Mouse (Mus musculus) c-Kit-positive CD71-positive TER-119-positive erythroid progenitor cells, embryonic 14.5 days (primary cell): ENCODE measurements around the gene Wdr5.

Experiments used
- DNase-seq: peaks from one replicate; pipeline ENCODE4 v3.0.0-alpha.2; 2013; ENCODE audit warnings: low spot score

The Wdr5 gene

DNA sequence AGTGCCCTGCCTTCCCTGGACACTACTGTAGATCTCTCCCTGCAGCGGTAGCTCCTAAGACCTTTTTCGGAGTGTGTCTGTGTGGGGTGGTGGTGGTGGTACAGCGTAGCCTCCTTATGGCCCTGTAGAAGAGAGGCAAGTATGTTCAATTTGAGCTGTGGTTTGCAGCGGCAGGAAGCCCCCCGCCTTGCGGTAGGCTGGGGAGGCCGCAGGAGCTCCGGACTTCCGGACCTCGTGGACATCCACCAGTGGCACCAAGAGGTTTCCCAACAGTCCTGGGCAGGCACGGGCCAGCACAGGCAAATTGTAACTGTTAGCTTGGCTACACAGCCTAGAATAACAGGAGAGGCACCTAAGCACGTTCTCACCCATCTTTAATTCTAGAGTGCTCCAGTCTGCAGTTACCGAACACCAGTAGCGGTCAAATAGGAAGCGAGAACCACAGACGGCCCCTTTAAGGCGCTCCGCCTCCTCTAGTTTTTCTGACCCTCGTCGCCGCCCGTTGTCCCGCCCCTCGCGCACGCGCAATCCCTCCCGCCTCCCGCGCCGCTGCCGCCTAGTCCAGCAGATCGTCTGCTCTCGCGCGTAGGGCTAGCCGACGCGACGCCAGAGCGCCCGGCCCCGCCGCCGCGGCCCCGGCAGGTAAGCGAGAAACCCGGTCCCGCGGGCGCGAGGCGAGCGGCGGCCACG is at the start of gene Wdr5:
Wdr5 (plus strand) TSS at position 519 of the 690 bp plus-strand sequence.
- DNase-seq: peak; percentile 86

DNA sequence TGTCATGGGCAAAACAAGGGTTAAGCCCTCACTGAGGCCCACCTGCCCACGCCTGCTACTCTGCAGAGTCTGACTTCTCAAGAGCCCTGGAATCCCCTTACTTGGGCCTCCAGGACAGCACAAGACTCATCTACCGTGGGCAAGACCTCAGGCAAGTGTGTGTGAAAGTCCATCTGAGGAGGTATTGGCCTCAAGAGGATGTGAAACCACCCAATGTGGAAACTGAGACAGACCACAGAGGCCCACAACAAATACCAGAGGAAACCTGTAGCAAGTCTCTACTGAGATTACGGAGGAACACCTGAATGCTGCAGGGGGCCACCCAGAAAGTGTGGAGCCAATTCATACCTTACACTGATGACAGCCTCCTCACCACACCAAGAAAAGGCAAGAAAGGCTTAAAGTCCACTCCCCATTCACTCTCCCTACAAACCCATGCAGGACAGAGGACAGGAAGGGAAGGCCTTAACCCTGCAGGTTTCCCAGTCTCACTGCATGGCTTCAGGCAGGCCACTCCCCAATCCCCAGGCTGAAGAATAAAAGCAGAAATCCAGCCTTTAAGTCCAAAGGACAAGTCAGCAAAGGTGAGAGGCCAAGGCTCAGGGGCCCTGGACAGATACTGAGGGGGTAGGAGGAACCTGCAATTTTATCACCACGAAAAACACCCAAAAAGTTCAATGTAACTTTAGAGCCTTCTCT is 45.5 kb upstream of the Wdr5 start:
- no peak for DNase-seq

DNA sequence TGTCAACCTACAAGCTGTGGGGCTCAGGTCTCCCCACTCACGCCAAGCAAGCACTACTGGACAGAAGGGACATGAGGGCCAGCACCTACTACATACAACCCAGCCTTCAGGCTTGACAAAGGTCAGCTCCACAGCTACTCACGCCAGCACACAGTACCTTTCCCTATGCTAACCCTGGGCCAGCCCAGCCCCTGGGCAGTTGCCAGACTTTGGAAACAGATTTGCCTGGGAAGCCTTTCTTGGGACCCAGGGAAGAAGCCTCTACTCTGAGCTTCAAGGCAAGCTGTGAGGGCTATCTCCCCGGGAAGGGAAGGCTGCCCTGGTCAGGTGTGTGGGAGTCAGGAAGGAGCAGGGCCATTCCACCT is 45.0 kb upstream of the Wdr5 start:
- no peak for DNase-seq

DNA sequence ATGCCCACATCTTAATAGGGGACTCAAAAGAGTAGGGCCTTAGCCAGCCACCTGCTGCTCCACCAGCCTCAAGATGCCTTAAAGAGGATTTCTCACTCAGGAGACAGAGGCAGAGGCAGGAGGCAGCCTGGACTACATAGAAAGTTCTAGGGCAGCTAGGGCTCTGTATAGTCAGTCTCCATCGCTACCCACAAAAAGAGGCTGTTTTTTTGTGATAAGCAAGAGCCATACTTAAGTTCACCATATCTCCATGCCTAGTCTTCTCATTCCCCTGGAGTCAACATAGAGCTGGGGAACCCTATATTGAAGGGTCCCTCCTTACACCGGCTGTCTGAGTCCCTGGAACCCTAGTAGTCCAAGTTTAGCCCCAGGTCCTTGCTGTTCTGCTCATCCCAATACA is 44.4 kb upstream of the Wdr5 start:
- peak; percentile 57 for DNase-seq

DNA sequence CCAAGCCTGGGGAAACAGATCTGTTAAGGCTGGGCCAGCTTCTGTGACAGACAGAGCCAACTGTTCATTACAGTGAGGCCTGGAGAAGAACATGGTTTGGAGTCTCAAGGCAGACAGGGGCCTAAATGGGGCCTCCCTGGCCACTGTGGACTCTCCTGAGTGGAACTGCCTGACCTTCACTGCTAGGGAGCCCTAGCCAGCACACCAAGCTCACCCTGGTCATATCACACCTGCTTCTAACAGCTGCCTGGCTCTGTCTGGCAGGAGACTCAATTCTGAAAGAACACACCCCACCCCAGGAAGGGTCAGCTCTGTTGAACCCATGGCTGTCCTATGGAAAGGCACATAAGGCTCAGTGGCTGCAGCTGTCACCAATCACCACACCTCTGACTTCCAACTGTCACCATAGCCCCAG is 43.8 kb upstream of the Wdr5 start:
- DNase-seq: no peak

DNA sequence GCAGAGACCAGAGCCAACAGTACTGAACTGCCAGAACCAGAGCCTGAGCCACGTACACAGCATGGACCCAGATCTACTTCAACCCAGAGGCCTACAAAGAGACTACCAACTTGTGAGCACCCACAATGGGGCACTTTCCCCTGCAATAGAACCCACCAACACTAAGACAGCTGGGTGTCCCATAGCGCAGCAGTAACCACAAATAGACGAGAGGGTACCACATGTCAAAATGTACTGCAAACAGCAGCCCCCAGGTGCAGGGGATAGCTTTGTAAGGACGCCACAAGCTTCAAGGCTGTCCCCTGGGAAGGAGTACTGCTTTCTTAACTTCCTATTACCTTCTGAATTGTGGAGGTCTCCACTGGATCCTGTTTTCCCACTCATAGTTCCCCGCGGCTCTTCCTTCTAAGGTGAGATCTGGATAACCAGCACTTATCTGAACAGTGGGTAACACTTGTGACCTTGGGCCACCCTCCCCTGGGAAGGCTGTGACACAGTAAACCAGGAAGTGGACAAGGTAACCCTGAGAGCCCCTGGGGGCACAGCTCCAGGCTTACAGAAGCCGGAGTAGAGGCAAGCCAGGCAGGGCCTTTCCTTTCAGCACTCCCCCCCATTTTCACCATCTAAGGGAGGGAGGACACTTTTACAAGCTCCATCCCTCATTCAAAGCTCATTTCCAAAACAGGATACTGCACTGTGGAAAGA is 41.7 kb upstream of the Wdr5 start:
- no peak for DNase-seq

DNA sequence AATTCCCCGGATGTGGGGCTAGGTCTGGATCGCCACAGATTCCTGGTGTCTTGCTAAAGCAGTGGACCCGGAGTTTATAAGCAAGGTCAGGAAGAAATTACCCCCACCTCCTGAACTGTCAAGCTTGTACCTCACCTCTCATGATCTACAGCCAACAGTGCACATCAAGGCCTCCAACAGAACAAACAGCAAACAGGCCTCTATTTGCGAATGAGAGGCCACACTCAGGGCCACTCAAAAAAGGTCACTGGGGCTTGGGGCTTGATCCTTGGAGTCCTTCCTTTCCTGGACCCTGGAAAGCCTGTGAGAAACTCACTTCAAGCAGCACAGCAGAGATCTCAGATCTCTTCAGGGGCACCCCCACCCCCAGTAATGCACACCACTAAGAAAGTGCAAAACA is 41.0 kb upstream of the Wdr5 start:
- DNase-seq: no peak

DNA sequence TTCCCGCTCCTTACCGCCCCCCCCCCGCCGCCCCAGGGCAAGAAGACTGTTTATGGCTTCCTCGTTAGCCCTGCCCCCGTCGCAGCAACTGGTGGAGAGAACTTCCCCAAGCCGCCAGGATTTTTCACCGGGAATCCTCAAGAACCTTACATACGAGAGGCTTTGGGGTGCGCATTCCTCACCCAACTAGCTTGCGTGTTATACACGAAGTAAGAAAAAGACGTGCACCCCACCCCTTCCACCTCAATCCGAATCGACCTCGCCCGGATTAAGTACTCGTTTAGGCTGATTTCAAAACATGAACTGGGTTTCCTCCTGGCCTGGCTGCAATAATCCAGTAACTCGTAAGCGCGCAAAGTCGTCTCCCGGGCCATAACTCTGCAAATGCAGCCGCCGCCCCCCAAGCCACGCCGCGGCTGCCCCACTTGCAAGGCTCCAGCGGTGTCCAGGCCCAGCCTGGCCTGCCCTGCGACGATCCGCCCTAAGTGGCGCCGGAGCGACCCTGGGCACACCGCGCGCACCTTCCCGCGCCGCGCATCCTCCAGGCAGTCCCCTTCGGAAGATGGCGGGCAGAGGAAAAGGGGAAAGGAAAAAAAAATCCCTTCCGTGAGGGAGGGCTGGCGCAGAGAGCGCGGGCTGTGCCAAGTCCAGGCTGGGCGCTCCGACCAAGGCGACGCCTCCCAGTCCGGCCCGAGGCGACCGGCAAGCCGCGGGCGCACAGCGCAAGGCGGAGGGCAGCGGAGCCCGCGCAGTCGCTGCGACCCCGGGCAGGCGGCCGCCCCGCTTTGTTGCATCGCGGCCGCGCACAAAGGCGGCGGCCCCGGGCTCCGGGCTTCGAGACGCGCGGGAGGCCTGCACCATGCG is 40.1 kb upstream of the Wdr5 start:
- no peak for DNase-seq

DNA sequence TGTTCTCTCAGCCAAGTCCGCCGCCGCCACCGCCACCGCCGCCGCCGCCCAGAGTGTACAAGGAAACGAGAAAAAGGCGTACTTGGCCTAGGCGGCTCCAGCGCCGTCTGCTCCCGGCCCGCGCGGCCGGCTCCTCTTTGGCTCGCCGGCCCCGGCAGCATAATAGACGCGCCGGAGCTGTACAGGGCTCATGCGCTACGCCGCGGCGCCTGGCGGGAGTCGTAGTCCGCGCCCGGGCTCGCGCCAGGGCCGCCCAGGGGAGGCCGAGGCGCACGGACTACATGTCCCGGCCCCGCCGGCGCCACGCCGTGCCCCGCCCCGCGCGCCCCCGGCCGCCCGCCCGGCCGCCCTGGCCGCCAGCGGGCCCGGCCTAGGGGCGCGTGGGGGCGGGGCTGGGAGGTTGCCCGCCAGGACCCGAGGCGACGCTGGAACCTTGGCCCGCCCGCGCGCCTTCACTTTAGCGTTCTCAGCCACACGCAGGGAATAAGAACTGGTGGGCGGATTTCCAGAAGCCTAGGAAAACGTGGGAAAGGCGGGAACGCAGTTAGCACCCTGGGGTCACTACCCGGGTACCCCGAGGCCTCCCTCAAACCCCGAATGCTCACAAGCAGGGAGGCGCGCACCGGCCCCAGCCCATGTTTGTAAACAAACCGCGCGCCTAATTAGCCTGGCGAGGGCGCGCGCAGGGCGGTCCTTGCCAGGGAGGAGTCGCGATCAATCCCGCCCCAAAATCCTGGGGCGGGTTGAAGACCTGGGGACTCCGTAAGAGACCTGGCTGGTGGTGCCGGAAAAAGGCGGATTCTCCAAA is 39.3 kb upstream of the Wdr5 start:
- DNase-seq: peak; percentile 81

DNA sequence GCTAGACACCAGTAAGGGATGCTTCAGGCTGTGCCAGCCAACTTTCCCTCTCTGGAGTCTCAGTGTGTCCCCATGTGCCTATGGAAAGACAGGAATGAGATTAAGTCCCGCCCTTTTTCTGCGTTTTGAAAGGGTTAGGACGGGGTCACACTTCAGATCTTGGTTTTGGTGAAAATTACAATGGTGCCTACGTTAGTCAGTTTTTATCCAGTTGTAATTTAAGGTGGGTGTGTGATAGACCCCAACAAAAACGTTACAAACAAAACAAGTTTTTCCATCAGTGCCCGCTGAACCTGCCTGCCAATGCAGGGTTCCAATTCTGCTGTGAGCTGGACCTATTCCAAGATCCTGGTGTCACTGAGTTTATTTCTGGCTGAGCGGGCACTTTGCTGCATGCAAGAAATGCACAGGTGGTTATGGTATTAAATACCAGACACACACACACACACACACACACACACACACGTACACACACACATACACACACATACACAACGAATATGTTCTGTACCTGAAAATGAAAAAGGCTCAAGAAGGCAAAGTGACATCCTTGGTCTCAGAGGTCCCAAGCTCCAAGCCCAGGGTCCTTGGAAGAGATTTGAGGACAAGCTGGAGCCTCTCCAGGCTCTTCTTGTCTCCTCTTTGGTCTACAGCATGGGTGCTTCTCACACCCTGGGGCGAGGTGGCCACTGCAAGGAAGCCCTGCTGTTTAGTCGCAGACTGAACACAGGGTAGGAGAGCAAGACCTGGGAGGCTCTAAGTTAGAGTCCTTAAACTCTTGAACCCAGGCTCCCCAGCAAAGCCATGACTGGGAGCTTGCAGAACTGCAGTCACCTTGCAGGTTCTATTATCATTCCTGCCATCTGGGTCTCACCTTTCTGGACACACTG is 38.4 kb upstream of the Wdr5 start:
- DNase-seq: no peak

DNA sequence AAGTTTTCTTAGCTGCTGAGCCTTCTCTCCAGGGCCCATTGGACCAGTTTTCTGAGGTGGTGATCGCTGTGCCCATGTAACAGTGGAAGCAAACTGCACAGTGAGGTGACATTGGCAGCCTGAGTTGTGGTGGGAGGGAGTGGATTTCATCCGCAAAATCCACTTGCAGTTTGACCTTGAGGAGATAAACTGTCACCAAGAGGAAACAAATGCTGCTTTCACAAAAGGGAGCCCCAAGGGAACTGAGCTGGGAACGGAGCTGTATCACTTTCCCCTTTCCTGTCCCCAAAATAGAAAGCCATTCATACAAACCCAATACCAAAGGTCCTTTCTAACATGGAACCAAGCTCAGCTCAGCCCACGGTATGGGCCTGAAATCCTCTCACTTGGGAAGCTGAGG is 35.1 kb upstream of the Wdr5 start:
- no peak for DNase-seq

DNA sequence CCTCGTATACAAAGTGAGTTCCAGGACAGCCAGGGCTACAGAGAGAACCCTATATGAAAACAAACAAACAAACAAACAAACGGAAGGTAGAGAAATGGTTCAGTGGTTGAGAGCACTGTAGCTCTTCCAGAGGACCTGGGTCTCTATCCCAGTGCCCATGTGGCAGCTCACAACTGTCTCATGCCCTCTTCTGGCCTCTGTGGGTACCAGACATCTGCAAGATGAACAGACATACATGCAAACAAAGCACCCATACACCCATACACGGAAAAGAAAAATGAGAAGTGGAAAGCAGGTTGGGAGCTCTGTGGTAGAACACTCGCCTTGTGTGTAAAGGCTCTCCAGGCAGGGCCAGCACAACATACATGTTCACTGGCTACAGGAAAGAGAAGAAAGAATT is 34.6 kb upstream of the Wdr5 start:
- no peak for DNase-seq

DNA sequence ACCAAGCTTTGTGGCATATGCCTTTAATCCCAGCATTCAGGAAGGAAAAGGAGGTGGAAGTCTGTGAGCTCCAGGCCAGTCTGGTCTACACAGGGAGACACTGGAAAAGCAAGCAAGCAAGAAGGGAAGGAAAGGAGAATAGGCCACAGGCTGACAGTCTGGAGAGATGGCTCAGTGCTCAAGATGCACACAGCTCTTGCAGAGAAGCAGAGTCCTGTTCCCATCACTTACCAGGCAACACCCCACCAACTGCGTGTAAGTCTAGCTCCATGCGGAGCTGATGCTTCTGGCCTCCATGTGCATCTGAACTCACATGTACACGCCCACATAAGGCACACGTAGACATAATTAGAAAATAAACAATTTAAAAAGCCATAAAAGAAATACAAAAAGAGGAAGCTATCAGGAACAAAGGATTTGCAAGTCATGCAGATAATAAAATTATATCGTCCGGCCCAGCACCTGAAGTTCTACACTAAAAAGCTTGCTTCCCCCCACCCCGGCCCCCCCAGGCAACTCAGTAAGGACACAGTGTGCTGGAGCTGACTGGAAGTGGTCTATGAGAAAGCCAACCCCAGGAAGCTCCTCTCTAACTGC is 32.6 kb upstream of the Wdr5 start:
- no peak for DNase-seq

DNA sequence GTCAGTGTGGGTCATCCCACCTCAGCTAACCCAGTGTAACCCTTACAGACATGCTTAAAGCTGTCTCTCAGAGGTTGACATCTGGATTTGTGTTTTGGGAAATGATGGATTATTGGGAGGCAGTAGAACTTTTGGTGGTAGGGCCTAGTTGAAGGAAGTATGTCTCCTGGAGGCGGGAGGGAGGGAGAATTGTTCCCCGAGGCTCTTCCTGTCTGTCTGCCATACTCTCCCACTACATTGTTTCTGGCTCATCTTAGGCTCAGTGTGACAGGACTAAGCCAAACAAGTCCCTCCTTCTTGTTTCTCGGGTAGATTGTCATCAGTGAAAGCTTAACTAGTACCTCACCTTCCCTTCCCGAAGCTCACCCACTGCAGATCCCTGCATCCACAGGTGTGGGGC is 28.2 kb upstream of the Wdr5 start:
- no peak for DNase-seq

DNA sequence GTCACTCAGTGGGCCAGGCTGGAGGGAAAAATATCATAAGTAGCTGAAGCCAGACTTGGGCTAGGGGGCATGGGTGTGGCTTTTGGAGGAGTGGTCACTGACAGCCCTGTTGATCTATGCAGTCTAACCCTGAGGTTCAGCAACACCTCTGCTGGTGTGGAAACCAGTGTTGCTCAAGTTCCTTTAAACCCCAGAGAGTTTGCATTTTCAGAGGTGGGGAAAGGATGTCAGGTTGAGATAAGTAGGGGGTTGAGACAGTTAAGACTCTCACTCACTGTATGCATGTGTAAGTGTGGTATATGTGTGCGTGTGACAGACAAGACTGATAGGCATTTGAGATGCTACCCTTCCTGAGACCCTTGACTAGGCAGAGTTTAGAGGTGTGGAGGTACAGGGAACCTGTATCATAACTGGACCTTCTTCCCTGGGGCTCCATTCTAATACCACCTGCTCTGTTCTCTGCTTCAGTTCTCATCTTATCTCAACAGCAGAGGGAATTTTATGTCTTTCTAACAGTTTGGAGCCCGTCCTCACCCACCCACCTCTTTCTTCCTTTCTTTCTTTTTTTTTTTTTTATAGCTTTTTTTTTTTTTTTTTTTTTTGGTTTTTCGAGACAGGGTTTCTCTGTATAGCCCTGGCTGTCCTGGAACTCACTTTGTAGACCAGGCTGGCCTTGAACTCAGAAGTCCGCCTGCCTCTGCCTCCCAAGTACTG is 27.5 kb upstream of the Wdr5 start:
- DNase-seq: no peak

DNA sequence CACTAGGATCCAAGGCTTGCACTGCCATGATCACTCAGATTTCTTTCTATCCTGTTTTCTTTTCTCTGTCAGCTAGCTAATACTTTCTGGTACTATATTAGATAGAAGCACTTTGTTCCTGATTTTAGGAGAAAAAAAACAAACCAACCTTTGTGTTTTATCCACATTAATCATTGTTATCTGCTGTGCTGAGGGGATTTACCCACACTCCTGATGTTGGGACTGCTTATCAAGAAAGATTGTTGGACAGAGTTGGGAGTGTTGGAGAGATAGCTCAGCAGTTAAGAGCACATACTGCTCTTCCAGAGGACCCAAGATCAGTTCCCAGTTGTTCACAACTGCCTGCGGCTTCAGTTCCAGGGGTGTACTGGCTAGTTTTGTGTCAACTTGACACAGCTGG is 26.6 kb upstream of the Wdr5 start:
- no peak for DNase-seq

DNA sequence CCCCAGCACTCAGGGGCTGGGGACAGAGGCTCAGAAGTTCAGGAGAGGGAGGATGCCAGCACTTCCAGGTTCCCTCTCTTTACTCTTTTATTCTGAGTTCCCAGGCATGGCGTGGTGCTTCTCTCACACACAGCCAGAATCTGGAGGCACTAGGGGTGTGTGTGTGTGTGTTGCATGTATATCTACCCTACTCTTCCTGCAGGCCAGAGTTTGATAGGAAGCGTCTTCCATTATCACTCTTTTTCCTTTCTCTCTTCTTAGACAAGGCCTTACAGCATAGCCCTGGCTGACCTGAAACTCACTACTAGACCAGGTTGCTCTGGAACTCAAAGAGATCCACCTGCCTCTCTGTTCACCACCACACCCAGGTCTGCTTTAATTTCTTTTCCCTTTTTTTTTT is 24.0 kb upstream of the Wdr5 start:
- DNase-seq: no peak

DNA sequence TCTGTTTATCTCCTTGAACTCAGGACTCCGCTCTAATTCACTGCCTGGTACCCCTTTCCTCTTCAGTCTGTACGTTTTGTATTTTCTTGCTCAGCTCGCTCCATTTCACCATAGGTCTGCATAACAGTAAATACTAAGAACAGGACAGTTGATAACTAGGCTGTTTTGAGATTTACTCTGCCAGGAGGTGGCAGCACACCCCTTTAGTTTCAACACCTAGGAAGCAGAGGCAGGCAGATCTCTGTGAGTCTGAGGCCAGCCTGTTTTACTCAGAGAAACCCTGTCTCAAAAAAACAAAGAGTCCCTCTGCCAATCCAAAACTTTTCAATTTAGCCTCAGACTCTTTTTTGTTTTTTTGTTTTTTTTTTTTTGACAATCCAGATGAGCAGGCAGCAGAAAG is 21.0 kb upstream of the Wdr5 start:
- no peak for DNase-seq

DNA sequence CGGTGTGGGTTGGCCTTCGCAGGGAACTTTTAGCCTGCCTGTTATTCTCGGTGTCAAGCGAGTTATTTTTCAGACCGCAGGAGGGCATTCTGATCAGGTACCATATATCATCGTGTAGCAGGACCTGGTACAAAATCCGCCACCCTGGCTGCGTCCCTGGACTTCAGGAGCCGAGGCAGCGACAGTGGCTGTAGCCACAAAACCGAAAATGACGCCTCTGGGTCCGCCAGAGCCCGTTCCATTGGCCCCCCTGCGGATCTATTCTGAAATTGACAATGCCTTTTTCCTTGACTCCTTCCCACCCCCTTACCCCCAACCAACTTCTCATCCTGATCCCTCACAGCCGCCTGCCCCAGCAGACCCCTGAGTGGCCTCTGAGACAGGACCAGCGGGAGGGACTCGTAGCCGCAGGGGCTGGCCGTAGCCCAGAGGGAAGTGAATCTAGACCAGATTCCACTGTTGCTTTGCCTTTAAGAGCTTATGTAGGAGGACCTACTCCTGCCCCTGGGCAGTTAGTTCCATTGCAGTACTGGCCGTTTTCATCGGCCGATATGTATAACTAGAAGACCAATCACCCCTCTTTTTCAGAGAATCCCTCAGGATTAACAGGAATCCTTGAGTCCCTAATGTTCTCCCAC is 18.4 kb upstream of the Wdr5 start:
- DNase-seq: no peak
